Mouse (Mus musculus) lung, adult 2 months (tissue): ENCODE results near the gene Ly6g6e.

Experiments
- CTCF ChIP-seq: fragments of 200-500 bp; IDR thresholded peaks from 2 replicates; pipeline ENCODE4 v1.5.1; 2011; ENCODE audit warnings: mild to moderate bottlenecking, low read length, control low read depth; ENCODE audit not compliant: insufficient read depth
- POLR2A ChIP-seq: fragments of 200-500 bp; IDR thresholded peaks from 2 replicates; pipeline ENCODE4 v1.6.1; 2011; ENCODE audit warnings: low read depth, mild to moderate bottlenecking, control low read depth, low read length, borderline replicate concordance; ENCODE audit errors: extremely low read depth

DNA sequence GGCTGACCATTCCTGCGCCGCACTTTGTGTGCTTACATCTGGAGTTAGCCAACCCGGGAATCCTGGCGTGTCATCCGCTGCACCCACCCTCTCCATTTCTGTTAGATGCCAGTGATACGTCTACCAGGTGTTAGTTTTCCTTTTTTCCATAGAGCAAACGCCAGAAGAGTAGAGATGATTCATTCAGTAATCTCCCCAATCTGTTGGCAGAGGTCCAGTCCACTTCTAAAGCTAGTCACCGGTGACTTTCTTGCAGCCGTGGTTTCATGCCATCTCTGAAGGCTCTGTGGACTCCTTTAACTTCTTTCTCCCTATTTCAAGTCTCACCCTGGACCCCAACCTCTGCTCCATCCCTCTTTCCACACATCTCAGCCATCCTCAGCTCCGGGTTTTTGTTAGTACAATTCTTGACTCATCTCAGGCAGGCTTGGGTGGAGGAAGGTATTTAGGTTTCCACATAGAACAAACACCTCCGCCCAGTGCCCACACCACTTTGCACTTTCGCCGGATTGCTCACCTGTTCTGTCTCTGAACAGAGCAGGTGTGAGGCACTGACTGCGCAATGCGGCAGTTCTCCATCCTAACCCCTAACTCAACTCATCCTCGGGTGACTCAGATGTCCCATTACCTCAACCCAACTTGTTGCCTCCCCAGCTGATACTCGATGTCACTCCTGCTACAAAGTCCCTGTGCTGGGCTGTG, 8.3 kb upstream of the Ly6g6e start:
- TF ChIP-seq POLR2A (peak; percentile 20; the same call in 1 of the 2 replicates), CTCF (no peak)
